Mouse (Mus musculus) right cerebral cortex, postnatal 14 days (tissue): ENCODE data around the gene Mrpl32.

Experiments used
- DNase-seq: peaks from one replicate; pipeline ENCODE4 v3.0.0; 2022

Gene Mrpl32

GRCm38 (mm10) chr13:14612926-14613529, at the start of gene Mrpl32, which contains the start of gene Psma2:
TSS of gene Mrpl32 (minus strand) at chr13:14613165.
TSS of gene Psma2 (plus strand) at chr13:14613240.
- DNase-seq: peak; percentile 96

- peak; percentile 21 for DNase-seq
Observed at GRCm38 (mm10) chr13:14649301-14649700, 36.3 kb upstream of the Mrpl32 start.

- DNase-seq: no peak
Observed at GRCm38 (mm10) chr13:14639998-14640397, 27.0 kb upstream of the Mrpl32 start.

- peak; percentile 95 for DNase-seq
Observed at GRCm38 (mm10) chr13:14629726-14630641, 17.0 kb upstream of the Mrpl32 start, which contains the start of gene AW209491. TSS of gene AW209491 (plus strand) at chr13:14630154.

- DNase-seq: peak; percentile 66
Observed at GRCm38 (mm10) chr13:14618724-14619123, 5.8 kb upstream of the Mrpl32 start.

GRCm38 (mm10) chr13:14613553-14613952, 588 bp upstream of the Mrpl32 start:
- DNase-seq: no peak

- DNase-seq: no peak
Observed at GRCm38 (mm10) chr13:14612463-14612862, 502 bp downstream of the Mrpl32 start.

- DNase-seq: no peak
Observed at GRCm38 (mm10) chr13:14607616-14608015, 5.3 kb downstream of the Mrpl32 start.

GRCm38 (mm10) chr13:14602744-14603143, 10.2 kb downstream of the Mrpl32 start:
- DNase-seq: no peak

GRCm38 (mm10) chr13:14580392-14580791, 32.6 kb downstream of the Mrpl32 start:
- no peak for DNase-seq

GRCm38 (mm10) chr13:14574128-14574527, 38.8 kb downstream of the Mrpl32 start:
- DNase-seq: no peak

- DNase-seq: no peak
Observed at GRCm38 (mm10) chr13:14561336-14561735, 51.6 kb downstream of the Mrpl32 start.
